Mouse (Mus musculus): Measurements from ENCODE around the gene Plekhm2. TPM values are rescaled to one million over a fixed set of nuclear protein-coding genes. Genes with fewer than 3 reads are reported as not detected.

Gene Plekhm2
- polyA plus RNA-seq, 1 experiment from 2014 or later = 5.5 TPM

- H3K4me2 ChIP-seq = no peak overlapping the region
- no peak overlapping the region for H3K9ac ChIP-seq
- ATAC-seq (ENCODE audit: borderline replicate concordance, extremely low read depth, low FRiP score, low TSS enrichment) = no peak
- peaks cover 16% of the 10 kb centered on the region for H3K4me1 ChIP-seq
- H3K4me3 ChIP-seq = no peak overlapping the region
- no peak overlapping the region for H3K27ac ChIP-seq
- no peaks in the 10 kb centered on the region for H3K27me3 ChIP-seq
- H3K9me3 ChIP-seq = no peaks in the 10 kb centered on the region
- H3K36me3 ChIP-seq = peaks cover 32% of the 10 kb centered on the region
- WGBS = 67% methylated on average over 4 of the region's 4 CpGs
Observed at GRCm38 (mm10) chr4:141659739-141660138, 5.0 kb downstream of the Plekhm2 start.

GRCm38 (mm10) chr4:141658846-141659484 lies 5.7 kb downstream of the Plekhm2 start:
- Histone ChIP-seq H3K4me2 (no peak overlapping the region), H3K27me3 (no peaks in the 10 kb centered on the region), H3K4me3 (no peak overlapping the region), H3K4me1 (peaks cover 12% of the 10 kb centered on the region), H3K27ac (no peak overlapping the region), H3K36me3 (peaks cover 32% of the 10 kb centered on the region), H3K9me3 (no peaks in the 10 kb centered on the region), H3K9ac (no peak overlapping the region)
- WGBS = 85% methylated on average over 6 of the region's 6 CpGs
- no peak for ATAC-seq (ENCODE audit: borderline replicate concordance, extremely low read depth, low FRiP score, low TSS enrichment)

GRCm38 (mm10) chr4:141656932-141657331 lies 7.8 kb downstream of the Plekhm2 start:
- H3K36me3 ChIP-seq = peaks cover 38% of the 10 kb centered on the region
- no peak for ATAC-seq (ENCODE audit: borderline replicate concordance, extremely low read depth, low FRiP score, low TSS enrichment)
- no peaks in the 10 kb centered on the region for H3K9me3 ChIP-seq
- no peak overlapping the region for H3K4me3 ChIP-seq
- no peak overlapping the region for H3K4me2 ChIP-seq
- no peaks in the 10 kb centered on the region for H3K27me3 ChIP-seq
- H3K4me1 ChIP-seq = peaks cover 2% of the 10 kb centered on the region
- 81% methylated on average over 8 of the region's 8 CpGs for WGBS
- no peak overlapping the region for H3K9ac ChIP-seq
- no peak overlapping the region for H3K27ac ChIP-seq

GRCm38 (mm10) chr4:141655908-141656608 lies 8.6 kb downstream of the Plekhm2 start:
- Histone ChIP-seq H3K27ac (no peak overlapping the region), H3K4me3 (no peak overlapping the region), H3K36me3 (peaks cover 36% of the 10 kb centered on the region), H3K9me3 (no peaks in the 10 kb centered on the region), H3K27me3 (no peaks in the 10 kb centered on the region), H3K4me2 (no peak overlapping the region), H3K4me1 (peaks cover 2% of the 10 kb centered on the region), H3K9ac (no peak overlapping the region)
- 74% methylated on average over 12 of the region's 12 CpGs for WGBS
- no peak for ATAC-seq (ENCODE audit: borderline replicate concordance, extremely low read depth, low FRiP score, low TSS enrichment)

GRCm38 (mm10) chr4:141654509-141654908 lies 10.2 kb downstream of the Plekhm2 start:
- Histone ChIP-seq H3K4me3 (no peak overlapping the region), H3K27me3 (no peaks in the 10 kb centered on the region), H3K9ac (no peak overlapping the region), H3K9me3 (no peaks in the 10 kb centered on the region), H3K4me2 (no peak overlapping the region), H3K4me1 (peaks cover 11% of the 10 kb centered on the region), H3K27ac (no peak overlapping the region), H3K36me3 (peaks cover 20% of the 10 kb centered on the region)
- no peak for ATAC-seq (ENCODE audit: borderline replicate concordance, extremely low read depth, low FRiP score, low TSS enrichment)
- 80% methylated on average over 6 of the region's 6 CpGs for WGBS

GRCm38 (mm10) chr4:141653813-141654212 lies 10.9 kb downstream of the Plekhm2 start:
- Histone ChIP-seq H3K9me3 (no peaks in the 10 kb centered on the region), H3K4me1 (peaks cover 15% of the 10 kb centered on the region), H3K27ac (no peak overlapping the region), H3K36me3 (peaks cover 13% of the 10 kb centered on the region), H3K27me3 (no peaks in the 10 kb centered on the region), H3K4me2 (no peak overlapping the region), H3K9ac (no peak overlapping the region), H3K4me3 (no peak overlapping the region)
- WGBS = 84% methylated on average over 13 of the region's 13 CpGs
- no peak for ATAC-seq (ENCODE audit: borderline replicate concordance, extremely low read depth, low FRiP score, low TSS enrichment)

GRCm38 (mm10) chr4:141653044-141653443 lies 11.7 kb downstream of the Plekhm2 start:
- Histone ChIP-seq H3K36me3 (peaks cover 11% of the 10 kb centered on the region; the same call in 1 of the 2 replicates), H3K9me3 (no peaks in the 10 kb centered on the region), H3K4me1 (peaks cover 16% of the 10 kb centered on the region), H3K27ac (no peak overlapping the region), H3K4me2 (no peak overlapping the region), H3K4me3 (no peak overlapping the region), H3K27me3 (no peaks in the 10 kb centered on the region), H3K9ac (no peak overlapping the region)
- WGBS = 78% methylated on average over 8 of the region's 8 CpGs
- ATAC-seq (ENCODE audit: borderline replicate concordance, extremely low read depth, low FRiP score, low TSS enrichment) = no peak

GRCm38 (mm10) chr4:141651944-141652343 lies 12.8 kb downstream of the Plekhm2 start:
- Histone ChIP-seq H3K27me3 (no peaks in the 10 kb centered on the region), H3K9ac (no peak overlapping the region), H3K4me1 (peaks cover 16% of the 10 kb centered on the region), H3K9me3 (no peaks in the 10 kb centered on the region), H3K27ac (no peak overlapping the region), H3K4me2 (no peak overlapping the region), H3K4me3 (no peak overlapping the region), H3K36me3 (peaks cover 14% of the 10 kb centered on the region; the same call in 1 of the 2 replicates)
- 90% methylated on average over 10 of the region's 10 CpGs for WGBS
- no peak for ATAC-seq (ENCODE audit: borderline replicate concordance, extremely low read depth, low FRiP score, low TSS enrichment)

- Histone ChIP-seq H3K9ac (no peak overlapping the region), H3K4me3 (no peak overlapping the region), H3K9me3 (no peaks in the 10 kb centered on the region), H3K4me2 (no peak overlapping the region), H3K36me3 (peaks cover 14% of the 10 kb centered on the region; the same call in 1 of the 2 replicates), H3K27ac (no peak overlapping the region), H3K4me1 (peaks cover 16% of the 10 kb centered on the region), H3K27me3 (no peaks in the 10 kb centered on the region)
- ATAC-seq (ENCODE audit: borderline replicate concordance, extremely low read depth, low FRiP score, low TSS enrichment) = no peak
- 87% methylated on average over 6 of the region's 6 CpGs for WGBS
Observed at GRCm38 (mm10) chr4:141651286-141651685, 13.4 kb downstream of the Plekhm2 start.

GRCm38 (mm10) chr4:141649244-141649643 lies 15.5 kb downstream of the Plekhm2 start:
- no peaks in the 10 kb centered on the region for H3K9me3 ChIP-seq
- no peaks in the 10 kb centered on the region for H3K27me3 ChIP-seq
- peaks cover 14% of the 10 kb centered on the region; the same call in 1 of the 2 replicates for H3K36me3 ChIP-seq
- peaks cover 17% of the 10 kb centered on the region for H3K4me1 ChIP-seq
- 45% methylated on average over 6 of the region's 6 CpGs for WGBS
- H3K4me2 ChIP-seq = no peak overlapping the region
- 0 out of 2 replicates have a peak overlapping the region, but pooled peaks have one; percentile 16 for H3K27ac ChIP-seq
- H3K9ac ChIP-seq = no peak overlapping the region
- no peak overlapping the region for H3K4me3 ChIP-seq
- peak; percentile 10; the same call in 1 of the 2 replicates for ATAC-seq (ENCODE audit: borderline replicate concordance, extremely low read depth, low FRiP score, low TSS enrichment)

GRCm38 (mm10) chr4:141648262-141648661 lies 16.4 kb downstream of the Plekhm2 start:
- ATAC-seq (ENCODE audit: borderline replicate concordance, extremely low read depth, low FRiP score, low TSS enrichment) = no peak
- WGBS = 98% methylated on average over 5 of the region's 5 CpGs

GRCm38 (mm10) chr4:141647187-141647586 lies 17.5 kb downstream of the Plekhm2 start:
- no peaks in the 10 kb centered on the region for H3K27me3 ChIP-seq
- no peak overlapping the region for H3K27ac ChIP-seq
- 86% methylated on average over 3 of the region's 3 CpGs for WGBS
- H3K4me2 ChIP-seq = no peak overlapping the region
- H3K9ac ChIP-seq = no peak overlapping the region
- H3K9me3 ChIP-seq = no peaks in the 10 kb centered on the region
- H3K4me3 ChIP-seq = no peak overlapping the region
- H3K36me3 ChIP-seq = peaks cover 11% of the 10 kb centered on the region; the same call in 1 of the 2 replicates
- H3K4me1 ChIP-seq = peaks cover 33% of the 10 kb centered on the region
- ATAC-seq (ENCODE audit: borderline replicate concordance, extremely low read depth, low FRiP score, low TSS enrichment) = no peak

More at GRCm38 (mm10) chr4:141648262-141648661, 16.4 kb downstream of the Plekhm2 start:
- H3K9ac ChIP-seq = no peak overlapping the region
- H3K27me3 ChIP-seq = no peaks in the 10 kb centered on the region
- no peaks in the 10 kb centered on the region for H3K9me3 ChIP-seq
- H3K4me3 ChIP-seq = no peak overlapping the region
- H3K36me3 ChIP-seq = peaks cover 14% of the 10 kb centered on the region; the same call in 1 of the 2 replicates
- H3K4me2 ChIP-seq = no peak overlapping the region
- H3K27ac ChIP-seq = no peak overlapping the region
- H3K4me1 ChIP-seq = peaks cover 27% of the 10 kb centered on the region

All from lung, embryonic 15.5 days (tissue).